Mouse (Mus musculus) left cerebral cortex, adult 8-10 months (tissue): Measurements from ENCODE around the gene Lrp1. TPM values are rescaled to one million over a fixed set of nuclear protein-coding genes. Genes with fewer than 3 reads are reported as not detected.

ENCODE experiments used
- DNase-seq, 2 experiments: peaks; one replicate each; pipeline ENCODE4 v3.0.0; 2022; ENCODE audit warnings: low spot score in 2 of 2
- total RNA-seq, 4 experiments: library from RNA; stranded (reverse); gene quantifications; 2 replicates each; pipeline ENCODE4 v1.2.4; 2022

Gene Lrp1
- total RNA-seq, 4 experiments from 2014 or later = 295 to 337 (median 306) TPM

DNA sequence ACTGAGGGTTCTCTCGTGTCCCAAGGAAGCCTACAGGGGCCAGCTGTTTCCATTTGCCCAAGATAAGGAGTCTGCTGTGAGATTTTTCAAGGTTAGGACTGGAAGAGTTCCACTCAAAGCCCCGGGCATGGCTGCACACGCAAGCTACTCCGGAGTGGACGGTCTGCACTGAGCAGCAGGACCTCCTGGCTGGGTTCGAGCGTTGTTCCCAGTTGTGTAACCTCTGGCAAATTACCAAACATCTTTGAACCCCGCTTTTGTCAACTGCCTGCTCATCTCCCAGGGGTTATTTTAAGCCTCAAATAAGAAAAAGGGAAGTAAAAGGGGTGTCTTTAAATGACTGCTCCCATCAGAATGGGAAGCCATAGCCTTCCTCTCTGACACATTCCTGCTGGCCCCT lies 26.5 kb downstream of the Lrp1 start:
- no peak for DNase-seq

DNA sequence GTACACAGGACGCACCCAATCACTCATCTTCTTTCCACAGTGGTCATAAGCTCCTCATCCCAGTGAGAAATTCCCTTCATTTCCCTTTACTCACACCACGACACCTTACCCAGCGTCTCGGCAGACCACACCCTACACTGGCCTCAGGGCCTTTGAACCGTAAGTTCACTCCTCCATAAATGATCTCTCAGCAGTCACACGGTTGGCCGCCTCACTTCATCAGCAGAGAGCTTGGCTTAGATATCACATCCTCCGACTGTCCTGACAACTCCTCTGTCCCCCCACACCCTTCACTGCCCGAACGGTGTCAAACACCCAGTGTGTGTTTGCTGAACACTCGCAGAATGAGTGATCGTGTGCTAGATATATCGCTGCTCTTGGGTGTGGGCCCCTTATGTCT lies 28.1 kb downstream of the Lrp1 start:
- no peak for DNase-seq

DNA sequence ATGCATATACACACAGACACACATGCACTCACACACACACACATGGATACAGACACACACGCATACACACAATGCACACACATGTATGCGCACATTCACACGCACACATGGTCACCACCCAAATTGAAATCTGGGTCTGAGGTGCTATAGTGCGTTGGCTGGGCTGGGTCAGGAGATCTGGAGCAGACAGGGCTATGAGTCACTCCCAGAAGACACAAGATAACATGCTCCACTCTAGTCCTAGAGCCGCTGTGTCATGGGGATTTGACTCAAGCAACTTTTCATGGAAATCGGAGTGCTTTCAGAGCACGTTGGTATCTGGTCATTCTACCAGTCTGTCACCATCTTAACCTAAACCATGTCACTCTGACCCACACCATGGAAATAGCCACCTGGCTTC lies 28.5 kb downstream of the Lrp1 start:
- DNase-seq = no peak

DNA sequence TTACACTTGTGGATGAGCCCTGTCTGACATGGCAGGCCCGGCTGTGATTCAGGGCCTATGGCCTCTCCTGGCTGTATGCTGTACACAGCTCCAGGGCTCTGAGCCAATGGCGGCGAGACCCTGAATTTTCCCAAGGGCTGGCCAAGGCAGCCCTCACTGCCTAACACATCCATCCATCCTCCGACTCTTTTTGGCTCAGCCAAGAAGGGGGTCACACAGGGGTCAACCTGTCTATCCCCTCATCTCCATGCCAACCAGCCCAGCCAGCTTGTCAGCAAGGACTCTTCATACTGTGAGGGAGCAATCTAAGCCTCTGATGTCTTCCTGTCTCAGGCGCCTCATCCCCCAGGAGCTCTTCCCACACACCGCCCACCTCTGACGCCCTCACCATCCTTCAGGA lies 29.4 kb downstream of the Lrp1 start:
- DNase-seq = no peak

DNA sequence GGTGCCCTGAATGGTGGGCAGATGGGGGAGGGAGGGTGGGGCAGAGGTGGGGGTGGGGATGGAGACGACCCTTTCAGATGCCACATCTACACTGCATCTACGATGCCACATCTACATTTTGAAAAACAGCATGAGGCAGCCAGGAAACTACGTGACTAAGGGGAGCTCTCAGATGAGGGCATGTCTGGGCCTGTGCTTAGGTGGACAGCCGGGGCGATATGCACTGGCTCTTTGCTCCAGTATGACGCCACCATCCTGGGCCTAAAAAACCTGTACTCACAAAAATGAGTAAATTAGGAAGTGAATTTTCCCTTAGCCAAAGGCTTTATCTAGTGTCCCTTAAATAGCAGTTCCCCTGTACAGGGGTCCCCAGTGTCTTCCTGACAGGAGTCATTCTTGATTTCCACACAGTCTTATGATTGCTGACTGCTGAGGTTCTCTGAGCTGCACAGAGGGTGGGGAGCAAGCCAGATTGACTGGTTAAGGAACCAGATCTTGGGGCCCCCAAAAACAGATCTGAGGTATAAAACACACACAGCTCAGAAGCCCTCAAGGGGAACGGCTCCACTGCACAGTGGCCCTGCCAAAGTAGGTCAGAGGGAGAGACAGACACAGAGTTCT lies 30.0 kb downstream of the Lrp1 start:
- DNase-seq = no peak

DNA sequence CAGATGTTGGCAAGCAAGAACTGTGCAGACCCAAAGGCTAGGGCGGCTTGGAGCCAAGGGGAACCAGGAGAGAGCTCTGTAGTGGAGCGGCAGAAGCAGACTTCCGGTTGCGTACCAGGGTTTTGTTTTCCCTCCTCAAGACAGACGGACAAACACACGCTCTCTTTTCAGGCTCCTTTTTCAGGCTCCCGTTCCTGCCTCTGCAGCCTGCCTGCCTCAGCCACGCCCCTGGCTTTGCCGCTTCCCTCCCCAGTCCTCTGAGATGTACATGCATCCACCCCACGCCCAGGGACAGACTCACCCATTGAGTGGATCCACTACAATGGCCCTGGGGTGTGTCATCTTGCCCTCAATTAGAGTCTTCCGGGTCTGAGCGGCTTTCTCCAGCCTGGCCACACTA lies 30.7 kb downstream of the Lrp1 start:
- no peak for DNase-seq

DNA sequence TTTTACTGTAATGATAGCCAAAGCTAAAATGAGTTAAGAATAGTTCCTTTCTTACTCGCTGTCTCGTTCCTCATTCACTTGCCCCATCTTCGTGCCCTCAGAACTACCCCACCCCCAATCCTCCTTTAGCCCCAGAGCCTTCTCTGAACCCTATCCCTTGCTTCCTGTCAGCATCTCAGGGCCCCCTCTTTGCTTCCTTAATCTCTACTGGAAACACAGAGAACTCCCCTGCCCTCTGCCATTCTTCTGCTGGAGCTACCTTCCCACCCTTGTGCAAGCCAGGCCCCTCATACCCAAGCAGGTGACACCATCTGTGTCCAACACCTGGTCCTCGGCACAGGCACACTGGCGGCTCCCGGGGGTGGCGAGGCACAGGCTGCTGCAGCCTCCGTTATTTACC lies 33.2 kb downstream of the Lrp1 start:
- no peak for DNase-seq

DNA sequence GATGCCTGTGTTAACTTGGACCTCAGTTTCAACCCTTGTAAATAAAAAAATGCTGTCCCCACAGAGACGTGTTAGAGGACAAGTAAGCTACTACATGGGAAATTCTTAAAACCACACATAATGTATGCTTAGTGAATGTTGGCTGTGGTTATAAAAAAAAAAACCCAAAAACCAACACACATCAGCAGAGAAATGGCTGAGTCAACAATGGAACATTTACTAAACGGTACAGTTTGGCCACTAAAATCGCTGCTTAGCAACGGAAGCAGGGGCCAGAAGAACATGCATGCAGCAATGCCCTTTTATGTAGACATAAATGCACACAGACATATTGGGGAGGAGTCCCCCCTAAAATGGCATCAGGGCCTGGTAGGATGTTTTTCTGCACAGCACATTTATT lies 34.7 kb downstream of the Lrp1 start:
- DNase-seq = no peak

DNA sequence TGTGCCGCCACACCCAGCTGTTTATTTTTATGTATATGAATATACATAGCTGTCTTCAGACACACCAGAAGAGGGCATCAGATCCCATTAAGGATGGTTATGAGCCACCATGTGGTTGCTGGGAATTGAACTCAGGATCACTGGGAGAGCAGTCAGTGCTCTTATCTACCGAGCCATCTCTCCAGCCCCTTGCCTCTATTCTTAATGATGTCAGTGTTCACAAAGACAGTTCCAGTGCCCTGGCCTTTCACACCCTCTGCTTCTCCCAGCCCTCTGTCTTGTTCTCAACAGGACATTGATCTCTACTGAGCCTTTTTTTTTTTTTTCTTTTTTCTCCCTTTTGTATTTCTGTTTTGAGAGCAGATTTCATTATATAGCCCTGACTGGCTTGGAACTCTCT lies 35.4 kb downstream of the Lrp1 start:
- no peak for DNase-seq

DNA sequence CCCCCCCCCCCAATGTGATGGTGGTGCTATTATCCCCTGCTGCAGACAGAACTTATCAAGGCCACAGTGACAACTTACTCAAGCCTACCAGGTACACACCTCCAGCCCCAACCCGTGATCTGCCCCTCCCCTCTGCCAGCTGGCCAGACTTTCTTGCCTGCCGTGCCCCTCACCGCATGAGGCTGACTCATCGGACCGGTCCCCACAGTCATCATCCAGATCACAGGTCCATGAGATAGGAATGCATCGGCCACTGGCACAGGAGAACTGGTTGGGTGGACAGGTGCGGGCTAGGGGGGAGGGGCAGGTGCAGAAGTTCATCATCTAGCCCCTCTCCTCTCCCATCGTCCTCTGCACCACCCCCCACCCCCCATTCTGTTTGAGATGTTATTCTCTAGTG lies 37.3 kb downstream of the Lrp1 start:
- DNase-seq = no peak

DNA sequence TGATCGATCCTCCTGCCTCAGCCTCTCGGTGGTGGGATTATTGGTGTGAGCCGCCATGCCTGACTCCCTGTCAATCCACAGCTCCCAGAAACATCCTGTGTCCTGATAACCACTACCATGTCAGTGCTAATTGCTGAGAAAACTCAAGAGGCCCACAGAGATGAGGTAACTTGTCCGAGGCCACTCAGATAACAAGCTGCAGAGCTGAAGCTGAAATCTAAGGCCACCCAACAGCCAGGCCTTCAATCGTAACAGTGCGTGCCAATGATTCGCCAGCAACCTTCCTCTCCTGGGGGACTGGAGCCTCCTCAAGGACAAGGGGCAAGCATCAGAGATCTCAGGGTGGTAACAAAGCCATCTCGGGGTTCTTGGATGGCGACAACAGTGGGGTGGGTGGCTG lies 39.7 kb downstream of the Lrp1 start:
- DNase-seq = no peak

DNA sequence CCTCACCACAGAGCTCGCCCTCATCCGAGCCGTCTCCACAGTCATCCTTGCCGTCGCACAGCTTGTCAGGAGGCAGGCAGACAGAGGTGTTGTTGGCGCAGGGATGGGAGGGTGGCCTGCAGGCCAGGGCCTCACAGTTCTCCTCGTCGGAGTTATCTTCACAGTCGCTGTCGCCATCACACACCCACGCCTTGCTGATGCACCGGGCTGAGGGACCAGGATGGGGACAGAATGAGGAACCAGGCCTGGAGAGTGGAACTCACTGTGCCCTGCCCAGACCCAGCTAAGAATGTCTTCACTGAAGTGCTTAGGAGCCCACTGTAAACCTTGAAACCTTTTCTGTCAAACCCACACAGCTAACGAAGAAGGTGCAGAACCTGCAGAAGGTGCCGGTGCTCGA lies 43.0 kb downstream of the Lrp1 start:
- no peak for DNase-seq

DNA sequence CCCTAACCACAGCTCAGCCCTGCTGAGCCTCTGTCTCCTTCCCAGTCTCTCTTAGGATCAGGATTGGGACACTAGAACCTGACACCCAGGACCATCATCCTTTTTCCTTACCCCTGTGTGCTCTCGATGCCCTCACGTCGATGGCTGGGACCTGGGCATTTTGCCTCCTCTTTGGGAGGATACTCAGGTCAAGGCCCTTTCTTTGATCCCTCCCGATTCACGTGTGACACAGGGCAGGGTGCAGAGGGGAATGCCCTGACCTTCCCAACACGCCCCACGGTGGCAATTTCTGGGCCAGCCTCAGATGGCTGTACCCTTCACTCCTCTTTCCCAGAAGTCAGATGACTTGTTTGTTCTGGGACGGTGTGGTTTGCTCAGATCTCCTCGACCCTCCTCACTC lies 43.8 kb downstream of the Lrp1 start:
- no peak for DNase-seq

DNA sequence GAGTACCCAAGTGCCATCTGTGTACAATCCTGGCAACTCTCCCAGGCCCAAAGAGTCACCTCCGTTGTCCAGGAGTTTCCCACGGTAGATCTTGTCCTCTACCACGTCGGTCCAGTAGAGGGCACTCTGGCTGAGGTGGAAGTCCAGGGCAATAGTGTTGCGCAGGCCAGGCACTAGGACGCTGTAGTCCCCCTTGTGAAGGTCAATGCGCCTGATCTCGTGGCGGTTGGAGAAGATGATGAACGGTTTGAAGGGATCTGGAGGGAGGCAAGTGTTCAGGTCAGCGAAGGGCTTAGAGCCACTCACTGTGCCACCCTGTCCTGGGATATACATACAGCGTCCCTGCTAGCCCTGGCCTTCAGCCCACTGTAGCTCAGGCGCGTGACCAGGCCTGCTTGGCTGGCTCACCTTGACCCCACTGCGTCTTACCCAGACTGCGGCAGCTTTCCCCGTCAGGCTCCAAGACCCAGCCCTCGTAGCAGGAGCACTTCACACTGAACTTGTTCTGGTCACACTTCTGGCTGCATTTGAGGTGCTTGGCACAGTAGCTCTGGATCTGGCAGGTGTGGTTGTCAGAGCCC lies 44.5 kb downstream of the Lrp1 start:
- no peak for DNase-seq

DNA sequence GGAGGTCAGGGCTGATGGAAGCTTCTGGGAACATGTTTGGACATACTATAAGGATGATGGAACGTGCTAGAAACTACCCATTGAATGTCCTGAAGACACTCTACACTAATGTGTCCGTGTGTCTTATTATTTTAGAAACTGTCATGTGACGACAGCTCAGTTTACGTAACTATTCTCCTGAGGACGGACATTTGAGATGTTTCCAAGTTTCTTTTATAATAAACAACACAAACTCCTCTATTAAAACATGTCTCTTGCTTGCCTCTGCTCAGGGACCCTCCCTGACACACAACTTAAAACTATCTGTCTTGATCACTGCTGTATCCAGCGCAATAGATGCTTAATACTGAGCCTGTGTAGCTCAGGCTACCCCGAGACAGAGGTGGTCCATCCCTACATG lies 45.2 kb downstream of the Lrp1 start:
- DNase-seq = no peak

DNA sequence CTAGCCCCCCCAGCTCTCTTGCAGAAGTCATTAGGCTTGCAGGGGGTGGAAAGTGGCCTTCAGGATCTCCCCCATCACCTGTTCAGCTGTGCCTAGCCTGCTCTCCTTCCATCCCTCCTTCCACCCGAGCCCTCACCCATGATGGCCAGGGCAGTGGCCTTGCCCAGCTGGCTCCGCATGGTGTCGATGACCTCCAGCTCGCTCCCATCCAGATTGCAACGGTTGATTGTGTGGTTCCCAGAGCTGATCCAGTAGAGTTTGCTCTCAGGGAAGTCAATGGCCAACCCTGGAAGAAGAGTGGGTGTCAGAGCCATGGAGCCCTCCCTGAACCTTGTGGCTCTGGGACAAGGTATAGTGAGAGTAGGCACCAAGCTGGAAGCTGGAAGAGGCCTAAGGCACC lies 48.7 kb downstream of the Lrp1 start:
- no peak for DNase-seq

DNA sequence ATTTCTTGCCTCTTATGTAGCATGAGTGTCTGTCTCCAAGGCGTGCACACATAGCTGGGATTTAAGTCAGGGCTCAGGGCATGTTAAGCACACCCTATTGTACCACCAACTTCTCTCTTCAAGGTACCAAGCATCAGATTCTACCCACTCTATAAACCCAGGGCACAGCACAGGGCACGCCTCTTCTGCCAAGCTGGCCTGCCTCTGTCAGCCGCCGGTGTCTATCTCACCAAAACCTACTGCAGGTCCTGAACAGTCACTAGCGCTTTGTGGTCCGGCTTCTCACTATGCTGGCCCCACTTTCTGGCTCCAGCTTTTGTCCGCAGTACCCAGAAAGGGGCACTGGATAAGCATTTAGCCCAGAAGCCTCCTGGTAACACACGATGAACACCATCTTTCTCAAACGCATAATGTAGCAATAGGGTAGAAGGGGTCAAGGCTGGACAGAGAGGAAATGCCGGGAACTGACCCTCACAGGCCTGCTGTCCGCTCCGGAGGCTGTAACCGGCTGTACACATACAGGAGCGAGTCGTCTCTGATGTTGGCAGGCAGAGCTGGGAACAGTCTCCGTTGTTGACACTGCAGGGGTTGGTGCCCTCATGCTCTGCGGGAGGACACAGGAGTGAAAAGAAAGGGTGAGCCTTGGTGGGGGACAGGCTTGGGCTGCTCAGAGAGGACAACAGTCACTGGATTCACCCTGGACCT lies 49.9 kb downstream of the Lrp1 start:
- no peak for DNase-seq

DNA sequence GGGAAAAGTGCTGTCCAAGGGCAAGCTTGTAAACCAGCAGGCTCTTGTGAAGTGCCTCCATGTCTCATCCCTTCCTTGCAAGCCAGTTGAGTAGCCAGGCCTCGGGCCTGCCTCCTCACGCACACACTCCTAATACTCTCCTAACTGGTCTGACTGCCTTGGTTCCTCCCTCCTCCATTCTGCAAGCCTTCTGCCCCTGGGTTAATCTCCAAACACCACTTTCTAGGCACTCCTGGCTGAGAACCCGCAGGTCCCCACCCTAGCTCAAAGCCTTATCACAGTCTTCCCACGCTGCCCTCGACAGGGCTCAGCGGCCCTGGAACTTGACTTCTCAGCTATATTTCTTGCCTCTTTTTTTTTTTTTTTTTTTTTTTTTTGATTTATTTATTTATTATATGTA lies 50.6 kb downstream of the Lrp1 start:
- no peak for DNase-seq

DNA sequence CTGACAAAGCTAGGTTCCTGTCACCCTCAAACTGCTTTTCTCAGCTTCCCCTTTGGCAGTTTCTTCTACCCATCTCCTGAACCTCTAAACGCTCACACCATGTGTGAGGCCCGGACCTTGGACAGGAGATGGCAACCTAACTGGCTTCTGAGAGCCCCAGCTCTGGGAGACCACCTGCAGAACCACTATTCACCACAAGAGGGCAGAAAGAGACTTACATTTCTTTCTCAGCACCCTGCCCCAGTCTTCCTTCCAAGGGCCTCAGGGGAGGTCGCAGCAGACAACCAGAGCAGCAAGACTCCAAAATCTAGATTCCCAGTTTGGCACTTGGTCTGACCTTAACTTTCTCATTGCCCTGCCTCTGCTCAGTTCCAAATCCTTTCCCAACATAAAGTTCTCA lies 51.5 kb downstream of the Lrp1 start:
- peak in 1 of 2 experiments; percentile 46 for DNase-seq

DNA sequence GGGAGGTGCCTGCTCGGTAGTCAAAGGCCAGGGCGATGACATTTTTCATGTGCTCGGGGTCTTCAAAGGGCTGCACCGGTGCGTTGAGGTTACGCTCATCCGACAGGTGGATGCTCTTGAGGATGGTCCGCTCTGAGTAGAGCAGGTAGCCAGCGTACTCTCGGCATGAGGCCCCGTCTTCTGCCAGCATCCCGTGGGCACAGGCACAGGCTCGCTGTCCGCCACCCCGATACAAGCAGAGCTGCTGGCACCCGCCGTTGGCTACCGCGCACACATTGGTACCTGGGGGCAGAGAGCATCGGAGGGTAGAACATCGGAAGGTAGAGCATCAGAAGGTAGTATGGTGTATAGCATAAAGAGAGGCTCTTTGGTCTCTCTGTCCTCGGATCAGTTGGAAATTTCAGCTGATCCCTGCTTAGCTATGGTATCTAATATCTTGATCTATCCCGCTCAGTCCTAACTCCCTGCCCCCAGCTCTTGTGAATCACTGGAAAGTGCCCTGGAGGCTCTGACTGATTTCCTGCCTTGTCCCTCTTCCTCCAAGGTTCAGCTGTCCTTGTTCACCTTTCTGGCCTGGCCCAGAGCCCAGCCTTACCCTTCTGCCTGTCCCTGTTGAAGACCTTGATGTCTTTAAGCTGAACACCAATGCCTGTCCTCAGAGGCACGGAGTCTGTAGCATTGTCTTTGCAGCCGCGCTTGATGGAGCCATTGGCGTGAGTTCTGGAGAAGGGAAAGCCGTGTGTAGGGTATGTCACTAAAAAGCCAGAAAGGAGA lies 54.2 kb downstream of the Lrp1 start:
- no peak for DNase-seq

DNA sequence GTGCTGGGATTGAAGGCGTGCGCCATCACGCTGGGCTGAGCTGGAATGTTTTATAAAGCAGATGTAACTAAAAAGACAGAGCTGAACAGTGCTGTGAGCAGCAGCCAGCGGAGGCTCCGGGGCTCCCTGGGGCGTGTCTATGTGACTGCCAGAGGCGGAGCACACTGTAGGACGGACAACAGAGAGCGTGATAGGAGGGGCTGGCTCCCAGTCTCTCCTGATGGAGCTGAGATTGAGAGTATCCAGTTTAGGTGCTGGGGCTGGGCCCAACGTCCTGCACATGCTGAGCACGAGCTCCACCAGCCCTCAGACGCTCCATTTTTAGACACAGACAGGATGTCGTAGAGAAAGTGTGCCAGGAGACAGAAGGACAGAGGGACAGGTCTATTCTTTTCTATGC lies 56.6 kb downstream of the Lrp1 start:
- DNase-seq = peak in 1 of 2 experiments; percentile 49

DNA sequence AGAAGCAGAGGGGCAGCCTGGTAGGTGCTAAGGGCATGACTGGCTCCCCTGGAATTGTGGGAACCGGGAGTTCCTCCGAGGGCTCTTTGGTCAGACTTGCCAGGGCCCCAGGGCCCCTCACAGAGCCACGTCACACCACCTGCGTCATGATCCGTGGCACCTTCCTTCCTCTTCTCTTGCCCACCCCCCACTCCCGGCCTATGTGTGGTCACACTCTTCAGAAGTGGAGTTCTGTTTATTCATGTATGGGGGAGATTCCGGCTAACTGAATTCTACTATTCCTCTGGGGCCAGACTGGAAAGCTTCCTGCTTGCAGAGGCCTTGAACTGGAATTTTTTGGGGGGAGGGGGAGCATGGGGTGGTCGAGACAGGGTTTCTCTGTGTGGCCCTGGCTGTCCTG lies 57.1 kb downstream of the Lrp1 start:
- DNase-seq = no peak
